Mouse (Mus musculus) right cerebral cortex, postnatal 10 days (tissue): ENCODE measurements around the gene Ggnbp2.

Source experiments
- DNase-seq, 2 experiments: peaks; one replicate each; pipeline ENCODE4 v3.0.0; 2021; ENCODE audit warnings: low spot score in 2 of 2

Ggnbp2 gene

GRCm38 (mm10) chr11:84870337-84871043 lies at the start of gene Ggnbp2:
TSS of gene Ggnbp2 (minus strand) at chr11:84870817.
- peak; percentile 94 to 95 for DNase-seq

DNA sequence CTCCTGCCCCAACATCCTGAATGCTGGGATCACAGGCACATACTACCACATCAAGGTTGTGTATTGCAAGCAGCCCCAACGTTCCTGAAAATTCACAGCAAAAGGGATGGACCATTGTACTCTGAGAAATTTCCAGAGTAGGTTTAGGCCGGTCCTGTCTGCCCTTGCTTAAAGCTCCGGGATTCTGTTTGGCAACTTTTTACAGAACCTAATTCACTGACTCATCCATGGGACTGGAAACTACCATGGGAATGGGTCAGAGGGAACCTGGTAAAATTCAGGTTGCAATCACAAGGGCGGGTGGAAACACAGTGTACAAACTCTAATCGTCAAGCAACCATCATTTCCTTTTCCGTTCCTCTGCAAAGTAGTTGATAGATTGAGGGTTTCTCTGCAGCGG lies 49.3 kb upstream of the Ggnbp2 start:
- no peak for DNase-seq

GRCm38 (mm10) chr11:84919276-84919675 lies 48.7 kb upstream of the Ggnbp2 start:
- DNase-seq, result no peak

- DNase-seq, result peak; percentile 91 to 94
Observed at GRCm38 (mm10) chr11:84918425-84918824, 47.8 kb upstream of the Ggnbp2 start.

- DNase-seq, result no peak
Observed at GRCm38 (mm10) chr11:84916703-84917300, 46.2 kb upstream of the Ggnbp2 start.

DNA sequence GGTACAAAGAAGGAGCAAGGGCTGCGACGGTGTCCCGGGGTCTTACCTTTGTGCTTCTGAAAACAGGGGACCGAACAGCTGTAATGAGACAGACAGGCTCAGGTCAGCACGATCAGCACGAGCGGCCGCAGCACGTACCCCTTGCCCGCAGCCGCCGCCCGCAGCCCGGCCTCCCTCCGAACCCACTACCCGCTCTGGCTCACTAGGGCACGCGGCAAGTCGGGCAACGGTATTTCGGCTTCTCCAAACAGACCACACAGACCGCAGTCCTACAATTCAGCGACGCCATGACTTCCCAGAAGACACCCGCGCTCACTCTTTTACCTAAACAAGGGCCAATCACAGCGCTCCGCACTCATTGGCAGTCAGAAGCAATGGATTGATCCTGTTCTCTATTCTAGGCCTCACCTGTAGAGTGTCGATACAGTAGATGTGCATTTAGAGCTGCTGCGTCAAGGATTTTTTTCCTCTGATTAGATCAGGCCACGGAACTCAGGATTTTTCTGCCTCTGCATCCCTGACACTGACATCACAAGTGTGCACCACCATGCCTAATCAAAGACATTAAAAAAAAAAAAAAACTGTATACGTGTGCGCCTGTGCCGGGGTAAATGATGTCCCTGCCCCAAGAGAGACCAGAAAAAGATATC lies 45.6 kb upstream of the Ggnbp2 start, which contains the start of gene Znhit3:
Gene Znhit3 (minus strand): TSS at position 314 of the 650 bp plus-strand sequence.
- peak; percentile 90 to 94 for DNase-seq

GRCm38 (mm10) chr11:84914673-84915072 lies 44.1 kb upstream of the Ggnbp2 start:
- DNase-seq, result no peak

DNA sequence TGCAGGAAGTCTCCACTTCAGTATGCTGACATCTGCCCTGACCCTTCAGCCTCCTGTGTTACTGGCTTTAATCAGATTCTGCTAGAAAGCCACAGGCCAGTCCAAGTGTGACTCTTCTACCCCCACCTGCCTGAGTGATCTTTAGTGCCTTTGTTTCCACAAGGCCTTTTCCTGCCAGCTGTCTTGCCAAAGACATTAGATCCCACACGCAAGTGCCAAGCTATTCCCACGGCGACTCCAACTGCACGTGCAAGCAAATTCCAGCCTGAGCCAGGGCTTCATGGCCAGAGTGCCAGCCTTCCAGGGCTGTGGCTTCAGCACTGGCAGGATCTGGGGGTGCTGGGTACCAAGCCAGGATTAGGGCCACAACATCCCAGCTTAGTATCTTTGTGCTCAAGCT lies 39.8 kb upstream of the Ggnbp2 start:
- DNase-seq, result no peak

DNA sequence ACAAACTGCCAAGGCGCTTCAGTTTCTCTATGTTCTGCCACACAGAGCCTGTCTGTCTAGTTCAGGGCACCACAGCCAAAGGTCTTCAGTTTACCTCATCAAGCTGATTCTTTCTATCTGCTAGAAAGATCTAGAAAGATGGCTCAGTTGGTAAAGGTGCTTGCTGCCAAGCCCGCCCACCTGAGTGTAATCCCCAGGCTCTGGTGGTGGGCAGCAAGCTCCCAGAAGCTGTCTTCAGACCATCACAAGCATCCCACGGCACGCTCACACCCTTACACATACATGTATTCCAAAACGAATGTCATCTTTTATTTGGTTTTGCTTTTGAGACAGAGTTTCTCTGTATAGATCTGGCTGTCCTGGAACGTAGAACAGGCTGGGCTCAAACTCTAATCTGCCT lies 37.9 kb upstream of the Ggnbp2 start:
- no peak for DNase-seq

DNA sequence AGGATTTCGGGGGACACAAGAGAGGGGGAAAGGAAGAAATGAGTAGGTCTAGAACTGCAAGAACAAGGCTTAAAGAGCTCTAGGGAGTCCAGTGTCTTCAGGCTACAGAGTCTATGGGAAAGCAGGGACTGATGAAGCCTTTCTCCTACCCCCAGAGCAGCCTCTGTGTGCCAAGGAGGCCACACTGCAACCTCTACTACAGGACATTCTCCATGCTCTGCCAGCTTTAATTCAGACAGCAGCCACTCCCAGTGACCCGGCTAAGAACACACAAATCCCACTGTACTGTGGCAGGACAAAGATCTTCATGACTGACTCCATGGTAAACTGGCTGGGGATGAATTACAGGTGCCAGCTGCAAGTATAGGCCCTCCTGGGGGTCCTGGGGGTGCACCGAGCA lies 36.5 kb upstream of the Ggnbp2 start:
- no peak for DNase-seq

- no peak for DNase-seq
Observed at GRCm38 (mm10) chr11:84904597-84905144, 34.1 kb upstream of the Ggnbp2 start.

GRCm38 (mm10) chr11:84893113-84893512 lies 22.5 kb upstream of the Ggnbp2 start:
- DNase-seq, result no peak

DNA sequence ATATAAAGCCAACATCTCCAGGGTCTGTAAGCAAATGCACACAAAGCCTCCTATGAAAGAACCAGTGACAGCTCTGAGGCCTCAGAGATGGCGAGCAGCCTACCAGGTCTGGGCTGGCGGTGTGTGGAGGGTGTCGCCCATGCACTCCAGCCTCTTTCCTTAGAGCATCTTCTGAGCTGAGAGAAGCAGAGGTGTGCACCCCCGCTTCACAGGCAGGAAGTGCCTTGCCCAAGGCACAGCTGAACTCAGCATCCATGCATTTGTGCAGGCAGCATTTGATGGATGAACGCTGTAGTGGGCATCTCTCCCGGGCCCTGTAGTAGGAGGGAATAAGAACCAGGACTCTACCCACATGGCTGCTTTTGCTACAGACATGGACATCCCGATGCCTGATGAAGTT lies 21.1 kb upstream of the Ggnbp2 start:
- no peak for DNase-seq

GRCm38 (mm10) chr11:84889492-84889891 lies 18.9 kb upstream of the Ggnbp2 start:
- no peak for DNase-seq

DNA sequence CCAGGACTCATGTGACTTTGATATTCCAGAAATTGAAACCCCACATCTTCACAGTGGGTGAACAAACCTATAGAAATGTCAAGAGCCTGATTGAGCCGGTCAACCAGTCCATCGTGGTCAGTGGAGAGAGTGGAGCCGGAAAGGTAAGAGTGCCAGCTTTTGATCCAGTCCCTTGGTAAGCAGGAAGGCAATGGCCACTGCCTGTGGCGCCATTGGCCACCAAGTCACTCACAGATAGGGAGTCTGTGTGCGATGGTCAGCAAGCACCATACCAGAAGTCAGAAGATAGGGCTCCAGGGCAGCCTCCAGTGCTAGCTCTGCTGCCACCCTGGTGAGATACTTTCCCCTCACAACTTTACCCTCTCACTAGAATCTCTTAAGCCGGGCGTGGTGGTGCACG lies 17.4 kb upstream of the Ggnbp2 start:
- DNase-seq, result no peak

DNA sequence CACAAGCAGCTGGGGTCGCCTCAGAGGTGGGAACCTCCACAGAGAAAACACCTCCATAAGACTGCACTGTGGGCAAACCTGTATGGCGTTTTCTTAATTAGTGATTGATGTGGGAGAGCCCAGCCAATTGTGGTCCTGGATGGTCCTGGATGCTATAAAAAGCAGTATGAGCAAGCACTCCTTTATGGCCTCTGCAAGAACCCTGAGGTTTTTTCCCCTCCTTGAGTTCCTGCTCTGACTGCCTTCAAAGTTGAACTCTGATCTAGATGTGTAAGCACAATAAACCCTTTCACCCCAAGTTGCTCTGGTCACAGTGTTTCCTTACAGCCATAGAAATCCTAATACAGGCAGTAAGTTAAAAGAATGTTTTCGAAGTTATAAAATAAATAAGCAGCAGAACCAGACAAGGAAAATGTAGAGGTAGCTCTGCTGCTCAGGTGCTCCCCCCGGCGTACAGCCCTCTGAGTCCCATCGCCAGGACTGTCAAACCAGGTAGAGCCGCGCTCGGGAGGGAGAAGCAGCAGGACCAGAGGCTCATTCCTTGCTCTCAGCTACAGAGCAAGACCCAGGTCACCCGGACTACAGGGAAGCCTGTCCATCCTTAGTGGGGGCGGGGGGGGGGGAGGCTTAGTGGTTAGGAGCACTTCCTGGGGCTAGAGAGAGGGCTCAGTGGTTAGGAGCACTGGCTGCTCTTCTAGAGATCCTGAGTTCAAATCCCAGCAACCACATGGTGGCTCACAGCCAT lies 16.3 kb upstream of the Ggnbp2 start:
- no peak for DNase-seq

DNA sequence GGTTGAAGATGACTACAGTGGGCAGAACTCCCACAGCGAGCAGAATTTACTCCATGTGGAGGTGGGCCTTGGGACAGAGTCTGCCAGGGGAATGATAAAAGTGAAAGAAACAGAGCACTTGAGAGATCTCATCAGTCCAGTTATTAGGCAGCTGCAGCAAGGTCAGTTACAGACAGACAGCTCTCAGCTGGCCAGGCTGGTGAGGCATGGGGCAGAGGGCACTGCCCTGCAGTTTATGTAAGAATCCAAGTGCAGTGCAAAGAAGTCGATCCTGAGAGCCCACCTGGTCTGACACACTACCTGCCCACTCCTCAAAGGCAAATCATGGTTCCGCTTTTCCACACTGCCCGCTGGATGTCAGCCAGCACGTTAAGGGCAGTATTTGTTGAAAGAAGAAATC lies 15.6 kb upstream of the Ggnbp2 start:
- DNase-seq, result no peak

DNA sequence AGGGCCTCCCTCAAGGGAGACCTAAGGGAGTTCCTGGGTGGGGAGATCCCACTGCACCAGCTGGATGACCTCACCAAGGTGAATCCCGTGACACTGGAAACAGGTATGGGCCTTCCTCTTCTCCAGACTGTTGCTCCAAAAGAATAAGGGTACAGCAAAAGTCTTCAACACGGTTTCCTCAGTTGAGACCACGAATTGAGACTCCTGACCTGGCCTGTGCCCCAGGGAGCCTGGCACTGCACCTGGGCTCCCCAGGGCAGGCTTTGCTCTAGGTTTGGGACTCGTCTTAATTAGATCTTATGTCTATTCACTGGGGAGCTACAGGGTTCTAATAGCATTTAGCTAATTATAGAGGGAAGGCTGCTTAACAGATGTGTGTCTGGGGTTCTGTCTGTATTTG lies 14.6 kb upstream of the Ggnbp2 start:
- DNase-seq, result no peak

- DNase-seq, result no peak
Observed at GRCm38 (mm10) chr11:84882346-84882745, 11.7 kb upstream of the Ggnbp2 start.

GRCm38 (mm10) chr11:84880971-84881370 lies 10.4 kb upstream of the Ggnbp2 start:
- no peak for DNase-seq

GRCm38 (mm10) chr11:84880465-84880961 lies 9.9 kb upstream of the Ggnbp2 start:
- DNase-seq, result peak; percentile 52 to 62
